Mouse (Mus musculus): Measurements from ENCODE around the gene Fam214b. TPM values are rescaled to one million over a fixed set of nuclear protein-coding genes. Genes with fewer than 3 reads are reported as not detected.

Gene Fam214b
- total RNA-seq, 1 experiment, result 11.9 TPM

- DNase-seq (ENCODE audit: low read depth, low spot score), result peak; percentile 79
- peak overlapping the region in 1 of 2 experiments; percentile 37; a peak in 2 of 4 replicates for H3K4me3 ChIP-seq (ENCODE audit: insufficient read depth in 1 of 2, low read depth in 1 of 2, low read length in 2 of 2, poor library complexity in 1 of 2, severe bottlenecking in 1 of 2)
These were observed 2.2 kb downstream of the Fam214b start for GRCm38 (mm10) chr4:43043644-43044357.

DNA sequence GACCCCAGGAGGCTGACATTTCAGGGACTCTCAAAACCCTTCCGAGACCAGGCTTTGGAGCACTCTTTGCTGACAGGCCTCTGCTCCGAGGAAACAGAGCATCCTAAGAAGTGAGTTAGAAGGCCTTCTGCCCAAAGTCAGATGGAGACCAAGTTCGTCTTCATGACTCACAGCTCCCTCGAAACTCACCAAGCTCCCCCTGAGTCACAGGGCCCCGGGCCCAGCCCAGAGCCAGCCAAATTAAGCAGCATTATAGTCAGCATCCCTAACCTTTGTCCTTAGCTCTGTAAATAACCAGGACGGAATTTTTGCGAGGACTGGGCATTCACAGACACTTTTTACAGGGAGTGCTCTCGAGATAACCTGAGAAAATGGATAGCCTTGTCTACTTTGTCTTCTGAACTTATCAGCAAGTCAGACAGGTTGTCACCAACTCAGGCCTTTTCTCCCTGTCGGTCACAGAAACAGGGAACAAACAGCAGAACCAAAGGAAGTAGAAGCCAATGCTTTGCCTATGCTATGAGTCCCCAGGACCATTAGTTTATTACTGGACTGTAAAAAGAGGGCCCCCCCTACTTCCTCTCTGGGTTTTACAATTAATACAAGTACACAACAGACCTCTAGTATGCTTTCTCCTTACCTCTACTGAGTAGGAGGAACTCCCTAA lies 5.0 kb downstream of the Fam214b start:
- Histone ChIP-seq H3K4me1 (ENCODE audit: control insufficient read depth in 2 of 2, insufficient read depth in 2 of 2, low read length in 2 of 2, poor library complexity in 1 of 2) (peaks cover 8 to 13% of the 10 kb centered on the region in 2 experiments; a peak in 3 of 4 replicates), H3K27ac (ENCODE audit: insufficient read depth, low read depth, low read length, poor library complexity, severe bottlenecking) (no peak overlapping the region), H3K9ac (ENCODE audit: insufficient read depth, low read depth, low read length, poor library complexity, severe bottlenecking) (no peak overlapping the region), H3K36me3 (ENCODE audit: control insufficient read depth, insufficient read depth, low read length, poor library complexity, severe bottlenecking) (no peaks in the 10 kb centered on the region), H3K4me3 (ENCODE audit: insufficient read depth in 1 of 2, low read depth in 1 of 2, low read length in 2 of 2, poor library complexity in 1 of 2, severe bottlenecking in 1 of 2) (no peak overlapping the region), H3K9me3 (ENCODE audit: control insufficient read depth, insufficient read depth, low read depth, low read length) (no peaks in the 10 kb centered on the region)
- in situ Hi-C loops (cut with MboI; ENCODE audit: low sequenced_read_pairs in 2 of 2, unreplicated experiment in 2 of 2), result no loop called here
- no peak for TF ChIP-seq MAFK (IDR thresholded peaks at IDR 0.05; ENCODE audit: insufficient read depth, low read depth, low read length)
- TF ChIP-seq HCFC1 (IDR thresholded peaks at IDR 0.05; ENCODE audit: borderline replicate concordance, insufficient read depth, low read length), result no peak
- no peak for TF ChIP-seq CHD2 (IDR thresholded peaks at IDR 0.05; ENCODE audit: low read depth, low read length)
- no peak for TF ChIP-seq ZC3H11A (IDR thresholded peaks at IDR 0.05; ENCODE audit: borderline replicate concordance, low read depth, low read length)
- TF ChIP-seq ZNF384 (IDR thresholded peaks at IDR 0.05; ENCODE audit: low read depth, low read length), result no peak
- DNase-seq (ENCODE audit: low read depth, low spot score), result no peak

More at GRCm38 (mm10) chr4:43043644-43044357, 2.2 kb downstream of the Fam214b start:
- Histone ChIP-seq H3K4me1 (ENCODE audit: control insufficient read depth in 2 of 2, insufficient read depth in 2 of 2, low read length in 2 of 2, poor library complexity in 1 of 2) (peaks cover 9 to 13% of the 10 kb centered on the region in 2 experiments), H3K9me3 (ENCODE audit: control insufficient read depth, insufficient read depth, low read depth, low read length) (no peaks in the 10 kb centered on the region), H3K27ac (ENCODE audit: insufficient read depth, low read depth, low read length, poor library complexity, severe bottlenecking) (peak overlapping the region; percentile 75), H3K36me3 (ENCODE audit: control insufficient read depth, insufficient read depth, low read length, poor library complexity, severe bottlenecking) (no peaks in the 10 kb centered on the region), H3K9ac (ENCODE audit: insufficient read depth, low read depth, low read length, poor library complexity, severe bottlenecking) (0 out of 2 replicates have a peak overlapping the region, but pooled peaks have one; percentile 24)
- TF ChIP-seq MAFK (IDR thresholded peaks at IDR 0.05; ENCODE audit: insufficient read depth, low read depth, low read length) (no peak), CHD2 (IDR thresholded peaks at IDR 0.05; ENCODE audit: low read depth, low read length) (no peak), HCFC1 (IDR thresholded peaks at IDR 0.05; ENCODE audit: borderline replicate concordance, insufficient read depth, low read length) (0 out of 2 replicates have a peak, but pooled peaks have one; percentile 30), ZC3H11A (IDR thresholded peaks at IDR 0.05; ENCODE audit: borderline replicate concordance, low read depth, low read length) (no peak), ZNF384 (IDR thresholded peaks at IDR 0.05; ENCODE audit: low read depth, low read length) (peak; percentile 73)
- in situ Hi-C loops (cut with MboI; ENCODE audit: low sequenced_read_pairs in 2 of 2, unreplicated experiment in 2 of 2), result no loop called here

GRCm38 (mm10) chr4:43040114-43040572 lies 5.9 kb downstream of the Fam214b start:
- in situ Hi-C loops (cut with MboI; ENCODE audit: low sequenced_read_pairs in 2 of 2, unreplicated experiment in 2 of 2), result no loop called here
- H3K4me3 ChIP-seq (ENCODE audit: insufficient read depth in 1 of 2, low read depth in 1 of 2, low read length in 2 of 2, poor library complexity in 1 of 2, severe bottlenecking in 1 of 2), result peak overlapping the region; percentile 77 to 81
- peak overlapping the region; percentile 67 for H3K9ac ChIP-seq (ENCODE audit: insufficient read depth, low read depth, low read length, poor library complexity, severe bottlenecking)
- H3K9me3 ChIP-seq (ENCODE audit: control insufficient read depth, insufficient read depth, low read depth, low read length), result no peaks in the 10 kb centered on the region
- DNase-seq (ENCODE audit: low read depth, low spot score), result peak; percentile 96
- peaks cover 8 to 10% of the 10 kb centered on the region in 2 experiments; a peak in 3 of 4 replicates for H3K4me1 ChIP-seq (ENCODE audit: control insufficient read depth in 2 of 2, insufficient read depth in 2 of 2, low read length in 2 of 2, poor library complexity in 1 of 2)
- no peaks in the 10 kb centered on the region for H3K36me3 ChIP-seq (ENCODE audit: control insufficient read depth, insufficient read depth, low read length, poor library complexity, severe bottlenecking)
- TF ChIP-seq CHD2 (IDR thresholded peaks at IDR 0.05; ENCODE audit: low read depth, low read length), result no peak
- no peak overlapping the region for H3K27ac ChIP-seq (ENCODE audit: insufficient read depth, low read depth, low read length, poor library complexity, severe bottlenecking)

DNA sequence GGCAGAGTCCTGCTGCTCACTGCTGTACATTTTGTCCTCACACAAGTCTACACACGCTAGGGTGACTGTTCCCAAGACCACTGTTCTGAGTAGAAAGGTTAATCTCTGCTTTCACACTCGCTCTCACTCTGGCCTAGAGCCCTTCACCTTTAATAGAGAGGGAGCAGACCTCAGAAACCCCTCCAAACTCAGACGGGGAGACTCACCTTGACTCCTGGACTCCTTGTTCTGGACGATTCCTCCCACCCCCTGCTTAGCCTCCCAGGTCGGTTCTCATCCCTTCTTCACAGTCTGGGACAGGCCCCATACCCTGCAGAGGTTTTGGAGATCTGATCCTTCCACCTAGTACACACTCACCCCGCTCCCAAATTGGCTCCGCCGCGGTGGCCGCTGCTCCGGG lies 6.4 kb downstream of the Fam214b start:
- in situ Hi-C loops (cut with MboI; ENCODE audit: low sequenced_read_pairs in 2 of 2, unreplicated experiment in 2 of 2), result no loop called here
- no peaks in the 10 kb centered on the region for H3K36me3 ChIP-seq (ENCODE audit: control insufficient read depth, insufficient read depth, low read length, poor library complexity, severe bottlenecking)
- H3K27ac ChIP-seq (ENCODE audit: insufficient read depth, low read depth, low read length, poor library complexity, severe bottlenecking), result no peak overlapping the region
- no peaks in the 10 kb centered on the region for H3K9me3 ChIP-seq (ENCODE audit: control insufficient read depth, insufficient read depth, low read depth, low read length)
- TF ChIP-seq ZNF384 (IDR thresholded peaks at IDR 0.05; ENCODE audit: low read depth, low read length) (no peak), HCFC1 (IDR thresholded peaks at IDR 0.05; ENCODE audit: borderline replicate concordance, insufficient read depth, low read length) (no peak)
- peaks cover 5 to 8% of the 10 kb centered on the region in 2 experiments; a peak in 3 of 4 replicates for H3K4me1 ChIP-seq (ENCODE audit: control insufficient read depth in 2 of 2, insufficient read depth in 2 of 2, low read length in 2 of 2, poor library complexity in 1 of 2)
- H3K4me3 ChIP-seq (ENCODE audit: insufficient read depth in 1 of 2, low read depth in 1 of 2, low read length in 2 of 2, poor library complexity in 1 of 2, severe bottlenecking in 1 of 2), result peak overlapping the region; percentile 77 to 81
- peak overlapping the region; percentile 67 for H3K9ac ChIP-seq (ENCODE audit: insufficient read depth, low read depth, low read length, poor library complexity, severe bottlenecking)
- DNase-seq (ENCODE audit: low read depth, low spot score), result no peak
